Mouse (Mus musculus) liver, postnatal 0 days (tissue): ENCODE measurements around the gene Arl16. TPM values are rescaled to one million over a fixed set of nuclear protein-coding genes. Genes with fewer than 3 reads are reported as not detected.
"Not testable (repeated sequence)": the region's sequence is repeated elsewhere in the genome, so short reads cannot be mapped to it uniquely, and the experiment has no call there.

Experiments used
- ATAC-seq: fragments of 200-750 bp; cut with Nextera tagmentation; 2 replicates; pipeline ENCODE4 v1.8.0; 2017; ENCODE audit warnings: mild to moderate bottlenecking, moderate library complexity
- DNase-seq: peaks from one replicate; pipeline ENCODE4 v3.0.0-alpha.2; 2016
- H3K27ac ChIP-seq: fragments of 300-500 bp; sonication (generic); 2 replicates; pipeline ENCODE4 v1.5.1; 2014; ENCODE audit warnings: antibody characterized with exemption, moderate library complexity, mild to moderate bottlenecking, low read depth
- H3K27me3 ChIP-seq: fragments of 300-500 bp; sonication (generic); 2 replicates; pipeline ENCODE4 v1.6.1; 2014; ENCODE audit warnings: low read length, control low read depth, mixed read lengths; ENCODE audit not compliant: insufficient read depth
- H3K36me3 ChIP-seq: fragments of 300-500 bp; sonication (generic); replicated peaks from 2 replicates; pipeline ENCODE4 v1.6.1; 2014; ENCODE audit warnings: mild to moderate bottlenecking, control low read depth, low read length, moderate library complexity, mixed read lengths; ENCODE audit not compliant: insufficient read depth
- H3K4me1 ChIP-seq: fragments of 300-500 bp; sonication (generic); 2 replicates; pipeline ENCODE4 v1.6.1; 2014; ENCODE audit warnings: antibody characterized with exemption, mild to moderate bottlenecking, control low read depth; ENCODE audit not compliant: insufficient read depth
- H3K4me2 ChIP-seq: fragments of 300-500 bp; sonication (generic); 2 replicates; pipeline ENCODE4 v1.6.1; 2014; ENCODE audit warnings: low read depth, mild to moderate bottlenecking, low read length, moderate library complexity, mixed read lengths
- H3K4me3 ChIP-seq: fragments of 300-500 bp; sonication (generic); 2 replicates; pipeline ENCODE4 v1.5.1; 2014; ENCODE audit warnings: low read depth, low read length
- H3K9ac ChIP-seq: fragments of 300-500 bp; sonication (generic); replicated peaks from 2 replicates; pipeline ENCODE4 v1.6.1; 2014; ENCODE audit warnings: mild to moderate bottlenecking, moderate library complexity
- H3K9me3 ChIP-seq: fragments of 300-500 bp; sonication (generic); 2 replicates; pipeline ENCODE4 v1.6.1; 2016; ENCODE audit warnings: mild to moderate bottlenecking, control low read depth, low read length, mixed read lengths
- CTCF ChIP-seq: sonication (generic); IDR thresholded peaks from 2 replicates; pipeline ENCODE4 v1.5.1; 2016; ENCODE audit warnings: antibody characterized with exemption, low read depth
- EP300 ChIP-seq: IDR thresholded peaks from 2 replicates; pipeline ENCODE4 v1.6.1; 2016; ENCODE audit warnings: antibody characterized with exemption, low read depth, mild to moderate bottlenecking
- WGBS: fragments of 180-500 bp; shearing (Covaris S2); extraction: QIAGEN DNeasy Blood & Tissue Kit; methylation state at CpG from one replicate; pipeline ENCODE4 v1.1.7; 2014; ENCODE audit not compliant: insufficient replicate concordance; 5-methylcytosine and 5-hydroxymethylcytosine counted together
- polyA plus RNA-seq: library from polyadenylated mRNA; unstranded; fragments of >200 nt; fragmentation: Nextera tagmentation; extraction: Ambion mirVana; gene quantifications from 2 replicates; pipeline ENCODE4 v1.2.1, GENCODE M21; 2015

The Arl16 gene
- 11.9 and 13.5 TPM in 2 replicates for polyA plus RNA-seq

- Histone ChIP-seq H3K4me1 (peaks cover 18% of the 10 kb centered on the region), H3K36me3 (peaks cover 31% of the 10 kb centered on the region), H3K9ac (peak within 1 kb of the TSS; percentile 88), H3K9me3 (no peaks in the 10 kb centered on the region), H3K4me2 (peak within 1 kb of the TSS; percentile 92), H3K4me3 (peak within 1 kb of the TSS; percentile 96), H3K27me3 (no peaks in the 10 kb centered on the region), H3K27ac (peak within 1 kb of the TSS; percentile 67)
- TF ChIP-seq EP300 (no peak), CTCF (no peak; the same call in 1 of the 2 replicates)
- 1% methylated on average over 54 of the region's 54 CpGs for WGBS
- DNase-seq (peak; percentile 97), ATAC-seq (peak; percentile 99)
Observed at GRCm38 (mm10) chr11:120467051-120467735, at the start of gene Arl16. Gene Arl16, minus strand, starts transcription at chr11:120467607.

GRCm38 (mm10) chr11:120517147-120517546 is 49.7 kb upstream of the Arl16 start:
- Histone ChIP-seq H3K27ac (no peak overlapping the region), H3K4me3 (no peak overlapping the region), H3K9me3 (no peaks in the 10 kb centered on the region), H3K4me1 (peaks cover 18% of the 10 kb centered on the region), H3K27me3 (no peaks in the 10 kb centered on the region), H3K4me2 (no peak overlapping the region), H3K36me3 (no peaks in the 10 kb centered on the region), H3K9ac (no peak overlapping the region)
- ATAC-seq (no peak), DNase-seq (no peak)
- WGBS = 77% methylated on average over 4 of the region's 4 CpGs
- TF ChIP-seq EP300 (no peak), CTCF (no peak)

DNA sequence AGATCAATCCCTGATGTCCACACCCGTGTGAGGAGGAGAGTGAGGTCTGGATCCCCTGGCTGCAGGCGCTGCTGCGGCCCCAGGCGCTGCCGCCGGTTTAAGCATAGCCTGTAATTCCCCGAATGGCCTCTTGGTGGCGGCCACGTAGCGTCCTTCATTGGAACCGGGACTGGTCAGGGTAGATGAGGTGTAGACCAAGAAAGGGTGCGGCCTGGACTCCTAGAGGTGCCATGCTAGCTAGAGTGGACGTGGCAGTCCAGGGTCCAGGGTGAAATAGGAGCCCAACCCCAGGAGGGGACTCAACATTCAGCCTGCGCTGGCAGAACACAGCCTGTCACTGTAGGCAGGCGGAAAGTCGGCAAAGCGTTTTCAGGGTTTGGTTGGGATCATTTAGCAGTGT is 48.2 kb upstream of the Arl16 start:
- peak overlapping the region; percentile 34; the same call in 1 of the 2 replicates for H3K27ac ChIP-seq
- peaks cover 19% of the 10 kb centered on the region for H3K4me1 ChIP-seq
- TF ChIP-seq EP300 (peak; percentile 61; the same call in 1 of the 2 replicates), CTCF (peak; percentile 99)
- DNase-seq (peak; percentile 91), ATAC-seq (peak; percentile 78)
- H3K4me3 ChIP-seq = no peak overlapping the region
- WGBS = 21% methylated on average over 17 of the region's 17 CpGs
- no peaks in the 10 kb centered on the region for H3K36me3 ChIP-seq
- H3K27me3 ChIP-seq = no peaks in the 10 kb centered on the region
- H3K4me2 ChIP-seq = no peak overlapping the region
- no peaks in the 10 kb centered on the region for H3K9me3 ChIP-seq
- no peak overlapping the region; the same call in 1 of the 2 replicates for H3K9ac ChIP-seq

- not testable (repeated sequence) for DNase-seq, H3K4me2 ChIP-seq, H3K36me3 ChIP-seq, ATAC-seq, H3K9me3 ChIP-seq, H3K4me3 ChIP-seq, H3K27ac ChIP-seq, H3K27me3 ChIP-seq, H3K9ac ChIP-seq
- 86% methylated on average over 2 of the region's 2 CpGs for WGBS
- peaks cover 28% of the 10 kb centered on the region for H3K4me1 ChIP-seq
Observed at GRCm38 (mm10) chr11:120514262-120514661, 46.9 kb upstream of the Arl16 start.

GRCm38 (mm10) chr11:120512790-120513453 is 45.5 kb upstream of the Arl16 start:
- 68% methylated on average over 6 of the region's 6 CpGs for WGBS
- H3K9me3 ChIP-seq = no peaks in the 10 kb centered on the region
- H3K4me2 ChIP-seq = no peak overlapping the region
- no peak for TF ChIP-seq EP300
- no peak for TF ChIP-seq CTCF
- H3K4me3 ChIP-seq = no peak overlapping the region
- no peak for ATAC-seq
- H3K36me3 ChIP-seq = no peaks in the 10 kb centered on the region
- H3K27me3 ChIP-seq = no peaks in the 10 kb centered on the region
- H3K9ac ChIP-seq = no peak overlapping the region
- no peak overlapping the region for H3K27ac ChIP-seq
- DNase-seq = no peak
- H3K4me1 ChIP-seq = peaks cover 19% of the 10 kb centered on the region

DNA sequence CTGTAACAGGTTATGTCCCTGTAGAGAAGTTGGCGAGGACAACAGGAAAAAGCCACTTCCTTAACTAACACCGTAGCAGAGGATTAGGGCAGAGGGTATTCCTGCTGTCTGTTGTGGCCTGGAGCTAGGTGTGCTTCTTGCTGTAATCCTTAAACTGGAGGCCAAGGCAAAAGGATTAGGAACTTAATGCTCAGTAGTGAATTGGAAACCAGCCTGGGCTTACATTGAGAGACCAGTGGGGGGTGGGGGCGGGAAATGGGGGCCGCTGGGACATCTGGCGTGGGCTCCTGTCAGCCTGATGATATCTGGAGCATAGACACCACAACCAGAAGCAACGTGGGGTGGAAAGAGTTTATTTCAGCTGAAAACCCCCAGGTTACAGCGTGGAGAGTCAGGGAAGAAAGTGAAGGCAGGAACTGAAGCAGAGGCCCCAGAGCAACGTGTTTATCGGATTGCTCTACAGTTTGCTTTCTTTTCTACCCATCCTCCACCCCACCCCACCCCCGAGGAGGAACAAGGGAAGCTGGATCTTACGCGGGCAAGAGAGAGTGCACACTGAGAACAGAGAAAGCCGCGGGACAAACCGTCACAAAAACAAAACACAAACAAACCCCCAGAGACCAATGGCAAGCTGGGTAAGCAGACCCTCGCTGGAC is 43.1 kb upstream of the Arl16 start:
- ATAC-seq (peak; percentile 69), DNase-seq (peak; percentile 71)
- Histone ChIP-seq H3K9ac (peak overlapping the region; percentile 67), H3K4me1 (peaks cover 14% of the 10 kb centered on the region), H3K9me3 (no peaks in the 10 kb centered on the region), H3K27ac (peak overlapping the region; percentile 77), H3K27me3 (no peaks in the 10 kb centered on the region), H3K4me3 (peak overlapping the region; percentile 36), H3K36me3 (no peaks in the 10 kb centered on the region), H3K4me2 (peak overlapping the region; percentile 70)
- TF ChIP-seq CTCF (no peak), EP300 (no peak)
- WGBS = 4% methylated on average over 16 of the region's 16 CpGs
